Mouse (Mus musculus) stomach, postnatal 0 days (tissue): Measurements from ENCODE around the gene Scn5a. TPM values are rescaled to one million over a fixed set of nuclear protein-coding genes. Genes with fewer than 3 reads are reported as not detected.

Experiments
- ATAC-seq: fragments of 200-750 bp; cut with Nextera tagmentation; 2 replicates; pipeline ENCODE4 v1.8.0; 2017; ENCODE audit not compliant: low FRiP score, low TSS enrichment
- DNase-seq: peaks from one replicate; pipeline ENCODE4 v3.0.0-alpha.2; 2016; ENCODE audit warnings: low spot score
- H3K27ac ChIP-seq: fragments of 300-500 bp; sonication (generic); replicated peaks from 2 replicates; pipeline ENCODE4 v1.5.1; 2014; ENCODE audit warnings: mild to moderate bottlenecking, control low read depth
- H3K27me3 ChIP-seq: fragments of 300-500 bp; sonication (generic); 2 replicates; pipeline ENCODE4 v1.6.1; 2014; ENCODE audit warnings: low read length; ENCODE audit not compliant: control insufficient read depth, insufficient read depth
- H3K36me3 ChIP-seq: fragments of 300-500 bp; sonication (generic); 2 replicates; pipeline ENCODE4 v1.6.1; 2014; ENCODE audit warnings: low read length, mixed read lengths; ENCODE audit not compliant: control insufficient read depth, insufficient read depth
- H3K4me1 ChIP-seq: fragments of 300-500 bp; sonication (generic); replicated peaks from 2 replicates; pipeline ENCODE4 v1.6.1; 2014; ENCODE audit warnings: antibody characterized with exemption; ENCODE audit not compliant: control insufficient read depth, insufficient read depth
- H3K4me2 ChIP-seq: fragments of 300-500 bp; sonication (generic); replicated peaks from 2 replicates; pipeline ENCODE4 v1.6.1; 2014; ENCODE audit warnings: low read depth, mild to moderate bottlenecking, control low read depth, moderate library complexity
- H3K4me3 ChIP-seq: fragments of 300-500 bp; sonication (generic); 2 replicates; pipeline ENCODE4 v1.5.1; 2014; ENCODE audit warnings: low read depth, low read length, control low read depth
- H3K9ac ChIP-seq: fragments of 300-500 bp; sonication (generic); 2 replicates; pipeline ENCODE4 v1.6.1; 2014; ENCODE audit warnings: mild to moderate bottlenecking, low read length, control low read depth, mixed read lengths
- H3K9me3 ChIP-seq: fragments of 300-500 bp; sonication (generic); 2 replicates; pipeline ENCODE4 v1.6.1; 2016; ENCODE audit warnings: low read length; ENCODE audit not compliant: control insufficient read depth
- CTCF ChIP-seq: IDR thresholded peaks from 2 replicates; pipeline ENCODE4 v1.5.1; 2016; ENCODE audit warnings: antibody characterized with exemption, low read depth, mild to moderate bottlenecking, moderate library complexity
- EP300 ChIP-seq: optimal IDR thresholded peaks from 2 replicates; pipeline ENCODE3; 2016; ENCODE audit warnings: antibody characterized with exemption
- WGBS: fragments of 180-500 bp; shearing (Covaris S2); extraction: QIAGEN DNeasy Blood & Tissue Kit; methylation state at CpG from one replicate; pipeline ENCODE4 v1.1.7; 2014; 5-methylcytosine and 5-hydroxymethylcytosine counted together
- polyA plus RNA-seq: library from polyadenylated mRNA; unstranded; fragments of >200 nt; fragmentation: Nextera tagmentation; extraction: Ambion mirVana; gene quantifications from 2 replicates; pipeline ENCODE4 v1.2.1, GENCODE M21; 2015

Scn5a gene
- polyA plus RNA-seq, 1 experiment from 2014 or later = 0.18 TPM

GRCm38 (mm10) chr9:119604607-119605006 lies 25.8 kb upstream of the Scn5a start:
- Histone ChIP-seq H3K27me3 (no peaks in the 10 kb centered on the region), H3K4me2 (no peak overlapping the region), H3K4me3 (no peak overlapping the region), H3K27ac (no peak overlapping the region), H3K36me3 (no peaks in the 10 kb centered on the region), H3K4me1 (no peaks in the 10 kb centered on the region), H3K9me3 (no peaks in the 10 kb centered on the region), H3K9ac (no peak overlapping the region)
- ATAC-seq (no peak), DNase-seq (no peak)
- TF ChIP-seq CTCF (no peak), EP300 (no peak)
- 60% methylated on average over 8 of the region's 8 CpGs for whole genome bisulfite sequencing

DNA sequence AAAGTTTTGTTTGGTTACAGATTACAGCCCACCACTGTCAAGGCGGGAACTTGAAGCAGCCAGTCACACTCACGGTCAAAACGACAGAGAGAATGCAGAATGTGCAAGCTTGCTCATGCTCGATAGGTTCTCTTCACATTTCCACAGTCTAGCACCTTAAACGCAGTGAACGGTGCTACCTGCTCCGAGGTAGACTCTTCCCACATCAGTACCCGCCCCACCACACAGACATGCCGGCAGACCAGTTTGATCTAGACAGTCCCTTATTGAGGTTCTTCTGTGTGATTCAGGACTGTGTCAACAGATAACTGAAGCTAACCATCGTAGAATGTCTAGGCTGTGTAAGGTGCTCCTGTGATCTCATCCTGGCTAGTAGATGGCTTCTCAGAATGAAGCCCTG lies 19.7 kb upstream of the Scn5a start:
- 72% methylated on average over 10 of the region's 10 CpGs for WGBS
- Histone ChIP-seq H3K27ac (no peak overlapping the region), H3K9ac (no peak overlapping the region), H3K4me1 (no peaks in the 10 kb centered on the region), H3K9me3 (no peaks in the 10 kb centered on the region), H3K4me3 (no peak overlapping the region), H3K36me3 (no peaks in the 10 kb centered on the region), H3K4me2 (no peak overlapping the region), H3K27me3 (no peaks in the 10 kb centered on the region)
- DNase-seq (no peak), ATAC-seq (no peak)
- no peak for TF ChIP-seq CTCF

- Histone ChIP-seq H3K27me3 (no peaks in the 10 kb centered on the region), H3K27ac (no peak overlapping the region), H3K4me2 (no peak overlapping the region), H3K9ac (no peak overlapping the region), H3K4me3 (no peak overlapping the region), H3K4me1 (no peaks in the 10 kb centered on the region), H3K9me3 (no peaks in the 10 kb centered on the region), H3K36me3 (no peaks in the 10 kb centered on the region)
- WGBS = 77% methylated on average over 8 of the region's 8 CpGs
- TF ChIP-seq CTCF (no peak), EP300 (no peak)
- ATAC-seq = no peak
- DNase-seq = no peak
Observed at GRCm38 (mm10) chr9:119597332-119597731, 18.5 kb upstream of the Scn5a start.

DNA sequence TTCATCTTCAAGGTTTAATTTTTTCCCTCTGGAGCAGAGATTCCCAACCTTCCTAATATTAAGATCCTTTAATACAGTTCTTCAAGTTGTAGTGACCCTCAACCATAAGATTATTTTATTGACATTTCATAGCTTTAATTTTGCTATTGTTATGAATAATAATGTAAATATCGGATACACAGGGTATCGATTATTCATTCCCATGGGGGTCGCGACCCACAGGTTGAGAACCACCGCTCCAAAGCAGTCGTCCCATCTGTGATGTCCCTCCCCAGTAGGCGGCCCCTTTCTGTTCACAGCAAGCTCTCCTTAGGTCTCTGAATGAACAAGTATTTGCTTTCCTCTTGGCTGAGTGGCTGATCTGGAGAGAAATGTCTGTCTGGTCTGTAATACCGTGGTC lies 10.8 kb upstream of the Scn5a start:
- ATAC-seq (no peak), DNase-seq (no peak)
- H3K4me2 ChIP-seq = no peak overlapping the region
- no peaks in the 10 kb centered on the region for H3K4me1 ChIP-seq
- WGBS = 79% methylated on average over 8 of the region's 8 CpGs
- H3K9me3 ChIP-seq = no peaks in the 10 kb centered on the region
- H3K9ac ChIP-seq = no peak overlapping the region
- no peak overlapping the region for H3K4me3 ChIP-seq
- H3K27ac ChIP-seq = no peak overlapping the region
- no peaks in the 10 kb centered on the region for H3K27me3 ChIP-seq
- H3K36me3 ChIP-seq = no peaks in the 10 kb centered on the region
- TF ChIP-seq EP300 (no peak), CTCF (no peak)

GRCm38 (mm10) chr9:119588763-119589449 lies 10.1 kb upstream of the Scn5a start:
- H3K4me1 ChIP-seq = no peaks in the 10 kb centered on the region
- H3K4me3 ChIP-seq = peak overlapping the region; percentile 2; the same call in 1 of the 2 replicates
- H3K36me3 ChIP-seq = no peaks in the 10 kb centered on the region
- TF ChIP-seq CTCF (no peak), EP300 (no peak)
- no peak overlapping the region for H3K9ac ChIP-seq
- DNase-seq = no peak
- H3K27ac ChIP-seq = no peak overlapping the region
- H3K9me3 ChIP-seq = no peaks in the 10 kb centered on the region
- ATAC-seq = peak; percentile 8; the same call in 1 of the 2 replicates
- 23% methylated on average over 26 of the region's 26 CpGs for WGBS
- H3K4me2 ChIP-seq = peak overlapping the region; percentile 29; the same call in 1 of the 2 replicates
- no peaks in the 10 kb centered on the region for H3K27me3 ChIP-seq

DNA sequence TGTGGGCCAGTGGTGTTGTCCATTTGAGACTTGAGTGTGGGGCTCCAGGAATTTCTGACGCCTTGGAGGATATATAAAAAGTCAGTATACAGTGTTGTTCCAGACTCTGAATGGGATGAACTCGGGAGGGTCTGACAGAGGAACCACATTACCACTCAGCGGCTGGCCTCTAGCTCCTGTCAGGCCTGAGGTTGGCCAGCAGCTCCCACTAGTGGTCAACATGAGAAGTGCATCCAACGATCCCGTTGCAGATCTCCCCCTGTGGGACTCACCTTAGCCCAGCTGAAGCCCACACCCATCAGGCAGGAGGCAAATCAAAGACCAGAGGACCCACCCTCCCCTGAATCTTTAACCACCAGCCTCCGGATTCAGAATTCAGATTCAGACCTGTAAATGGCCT lies 1.9 kb upstream of the Scn5a start:
- ATAC-seq = peak; percentile 45

More for the DNA sequence above, 1.9 kb upstream of the Scn5a start:
- no peaks in the 10 kb centered on the region for H3K36me3 ChIP-seq
- H3K4me1 ChIP-seq = 0 out of 2 replicates have a peak, but pooled peaks cover 2% of the 10 kb centered on the region
- no peak overlapping the region for H3K9ac ChIP-seq
- no peak overlapping the region for H3K27ac ChIP-seq
- no peaks in the 10 kb centered on the region for H3K9me3 ChIP-seq
- H3K4me2 ChIP-seq = no peak overlapping the region
- peaks cover 11% of the 10 kb centered on the region; the same call in 1 of the 2 replicates for H3K27me3 ChIP-seq
- 0% methylated on average over 6 of the region's 6 CpGs for WGBS
- H3K4me3 ChIP-seq = no peak overlapping the region
- peak; percentile 74 for DNase-seq
- TF ChIP-seq CTCF (peak; percentile 98), EP300 (no peak)
